In genomic region chr14:52152179-52152578, GRCm38 (mm10) we compare ENCODE assay signal across 14 mouse cellular contexts. TPM values are rescaled to one million over a fixed set of nuclear protein-coding genes. Genes with fewer than 3 reads are reported as not detected.
DNase-seq lines count a peak whose midpoint lies in the region; ATAC-seq and TF ChIP-seq lines count a peak whose summit lies in the region.
"Had no signal": no experiment of that assay in that cellular context is flagged by ENCODE, and none has a peak within 500 bp of the region (broad histone marks: within the 10 kb centered on the region; RNA-seq: fewer than 3 reads in every experiment).

No protein-coding gene starts in this region.

- no peak overlapping the region for H3K4me3 ChIP-seq in stomach, postnatal 0 days (ENCODE audit: low read depth, low read length)
- H3K4me3 ChIP-seq: gastrocnemius, adult 2 months; limb, embryonic 15.5 days; megakaryocyte, embryonic 14.5 days had no signal

- no peak for TF ChIP-seq CTCF in stomach, postnatal 0 days (IDR thresholded peaks at IDR 0.05; ENCODE audit: low read depth)

- H3K4me2 ChIP-seq in stomach, postnatal 0 days (replicated peaks; ENCODE audit: low read depth), result no peak overlapping the region
- H3K4me2 ChIP-seq: limb, embryonic 15.5 days had no signal

- H3K4me1 ChIP-seq in stomach, postnatal 0 days (replicated peaks; ENCODE audit: control insufficient read depth, insufficient read depth), result no peaks in the 10 kb centered on the region
- H3K4me1 ChIP-seq: limb, embryonic 15.5 days had no signal

- ATAC-seq in frontal cortex, adult (ENCODE audit: low TSS enrichment), result peak; percentile 91
- no peak for ATAC-seq in stomach, postnatal 0 days (ENCODE audit: low FRiP score, low TSS enrichment)
- ATAC-seq in megakaryocyte-erythroid progenitor cell, adult 5-6 weeks (replicated peaks; ENCODE audit: low FRiP score, low TSS enrichment, poor library complexity, severe bottlenecking), result no peak
- ATAC-seq: intestine, postnatal 0 days had no signal

- H3K9me3 ChIP-seq in stomach, postnatal 0 days (ENCODE audit: control insufficient read depth, low read length), result no peaks in the 10 kb centered on the region
- H3K9me3 ChIP-seq: limb, embryonic 15.5 days; megakaryocyte, embryonic 14.5 days had no signal

- H3K36me3 ChIP-seq in stomach, postnatal 0 days (ENCODE audit: control insufficient read depth, insufficient read depth, low read length), result no peaks in the 10 kb centered on the region
- H3K36me3 ChIP-seq: limb, embryonic 15.5 days had no signal

- no peak overlapping the region for H3K27ac ChIP-seq in stomach, postnatal 0 days (replicated peaks)
- H3K27ac ChIP-seq: gastrocnemius, adult 2 months; limb, embryonic 15.5 days had no signal

- H3K27me3 ChIP-seq in stomach, postnatal 0 days (ENCODE audit: control insufficient read depth, insufficient read depth, low read length), result no peaks in the 10 kb centered on the region
- H3K27me3 ChIP-seq: limb, embryonic 15.5 days had no signal

- TF ChIP-seq EP300 in stomach, postnatal 0 days (optimal IDR thresholded peaks at IDR 0.05), result no peak

- 37% methylated on average over 7 of the region's 7 CpGs for WGBS in stomach, postnatal 0 days

- peak; percentile 25 to 57 for DNase-seq in layer of hippocampus, adult 18-20 months (ENCODE audit: low spot score in 2 of 2)
- DNase-seq in layer of hippocampus, adult 11-12 months (ENCODE audit: low spot score), result no peak
- peak; percentile 26 to 40 for DNase-seq in layer of hippocampus, postnatal 36 days
- DNase-seq in right cerebral cortex, adult 2 months (ENCODE audit: low spot score in 2 of 2), result peak; percentile 47 to 64
- no peak for DNase-seq in urinary bladder, adult 18-20 months (ENCODE audit: low spot score in 2 of 2)
- no peak for DNase-seq in stomach, postnatal 0 days (ENCODE audit: low spot score)
- DNase-seq: cerebellum, adult 2 months; gastrocnemius, adult 2 months; thymus, postnatal 14 days had no signal

- H3K9ac ChIP-seq in stomach, postnatal 0 days (ENCODE audit: low read length), result no peak overlapping the region
- H3K9ac ChIP-seq: limb, embryonic 15.5 days had no signal

RNA-seq across cellular contexts. Expression of gene Rpgrip1, which starts 41.7 kb away (rescaled TPM):
- 1 to 10 TPM; 1.2 to 1.9 TPM for total RNA-seq in layer of hippocampus, adult 18-20 months (2021)
- total RNA-seq in layer of hippocampus, postnatal 36 days (2021), result 1 to 10 TPM; 1.1 to 2.3 TPM
- 29.4 and 29.8 TPM in 2 replicates for polyA plus RNA-seq in stomach, postnatal 0 days (2015; fragmentation: Nextera tagmentation; extraction: Ambion mirVana)
- total RNA-seq in megakaryocyte-erythroid progenitor cell, adult 5-6 weeks (2014; fragmentation: Nextera tagmentation), result 1.2 and 9.1 TPM in 2 replicates
- total RNA-seq in megakaryocyte-erythroid progenitor cell, adult 5-6 weeks (2017), result 5.9 and 7.1 TPM in 2 replicates
- total RNA-seq: gastrocnemius, adult 2 months had no signal

RNA-seq across cellular contexts. Expression of gene Supt16, which starts 45.0 kb away (rescaled TPM):
- total RNA-seq in layer of hippocampus, adult 18-20 months (2021), result 10 to 100 TPM; 50.6 to 54.8 TPM
- 10 to 100 TPM; 52.2 to 53.9 TPM for total RNA-seq in layer of hippocampus, postnatal 36 days (2021)
- 15.2 and 20.0 TPM in 2 replicates for polyA plus RNA-seq in stomach, postnatal 0 days (2015; fragmentation: Nextera tagmentation; extraction: Ambion mirVana)
- 111 and 153 TPM in 2 replicates for total RNA-seq in megakaryocyte-erythroid progenitor cell, adult 5-6 weeks (2014; fragmentation: Nextera tagmentation)
- total RNA-seq in megakaryocyte-erythroid progenitor cell, adult 5-6 weeks (2017), result 297 and 346 TPM in 2 replicates

RNA-seq across cellular contexts. Expression of gene Hnrnpc, which starts 48.4 kb away (rescaled TPM):
- total RNA-seq in layer of hippocampus, adult 18-20 months (2021), result 100 to 1,000 TPM; 255 to 280 TPM
- total RNA-seq in layer of hippocampus, postnatal 36 days (2021), result 100 to 1,000 TPM; 279 to 281 TPM
- polyA plus RNA-seq in stomach, postnatal 0 days (2015; fragmentation: Nextera tagmentation; extraction: Ambion mirVana), result 162 and 167 TPM in 2 replicates
- total RNA-seq in megakaryocyte-erythroid progenitor cell, adult 5-6 weeks (2014; fragmentation: Nextera tagmentation), result 371 and 420 TPM in 2 replicates
- 758 and 809 TPM in 2 replicates for total RNA-seq in megakaryocyte-erythroid progenitor cell, adult 5-6 weeks (2017)

Comparison
In these comparisons a context has a peak if more than half of its experiments do, and no peak if none do; other contexts are left out.
1. DNase-seq: peak in layer of hippocampus, adult 18-20 months (2 of 2), layer of hippocampus, postnatal 36 days (2 of 2) and right cerebral cortex, adult 2 months (2 of 2); none in layer of hippocampus, adult 11-12 months (single experiment), urinary bladder, adult 18-20 months (0 of 2) and stomach, postnatal 0 days (single experiment).